Mouse (Mus musculus) testis, adult 2 months (tissue): ENCODE measurements around the gene Zbed3.

Experiments
- CTCF ChIP-seq: fragments of 200-500 bp; IDR thresholded peaks from 2 replicates; pipeline ENCODE4 v1.5.1; 2012; ENCODE audit warnings: low read depth, mild to moderate bottlenecking, inconsistent platforms, low read length, moderate library complexity; ENCODE audit not compliant: control insufficient read depth, insufficient read depth, insufficient replicate concordance
- POLR2A ChIP-seq: fragments of 200-500 bp; IDR thresholded peaks from 2 replicates; pipeline ENCODE4 v1.6.1; 2012; ENCODE audit warnings: low read depth, mild to moderate bottlenecking, inconsistent platforms, low read length, moderate library complexity; ENCODE audit not compliant: control insufficient read depth

DNA sequence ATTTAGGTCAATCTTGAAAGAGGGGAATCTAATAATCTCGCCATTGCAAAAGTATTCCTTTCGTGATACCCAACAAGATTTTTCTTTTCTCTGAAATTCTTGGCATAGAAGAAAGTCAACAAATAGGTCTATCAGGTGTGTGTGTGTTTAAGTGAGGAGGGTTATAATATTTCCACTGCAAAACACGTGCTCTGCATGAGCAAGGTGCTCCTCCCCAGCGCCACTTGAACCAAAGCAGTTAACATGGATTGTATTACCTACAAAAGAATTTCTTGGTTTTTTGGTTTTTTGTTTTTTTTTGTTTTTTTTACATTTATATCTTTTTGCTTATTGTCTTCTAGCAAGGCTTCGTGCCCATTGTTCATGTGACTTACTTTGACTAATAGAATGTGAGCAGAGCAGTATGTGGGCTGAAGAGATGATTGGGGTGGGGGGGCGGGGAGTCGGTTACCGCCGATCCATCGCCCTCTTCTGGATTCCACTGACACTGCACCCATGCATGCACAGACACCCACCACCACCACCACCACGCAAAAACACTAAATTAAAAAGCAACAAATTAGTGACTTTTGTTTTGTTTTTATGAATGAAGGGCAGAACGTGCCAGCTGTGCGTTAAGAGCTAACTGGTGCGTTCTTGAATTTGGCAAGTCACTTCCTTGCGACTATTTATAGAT lies 676 bp downstream of the Zbed3 start:
- TF ChIP-seq CTCF = 0 out of 2 replicates have a peak, but pooled peaks have one; percentile 16
- no peak for TF ChIP-seq POLR2A
